ENCODE assay signal across 8 mouse cellular contexts in the genomic region with DNA sequence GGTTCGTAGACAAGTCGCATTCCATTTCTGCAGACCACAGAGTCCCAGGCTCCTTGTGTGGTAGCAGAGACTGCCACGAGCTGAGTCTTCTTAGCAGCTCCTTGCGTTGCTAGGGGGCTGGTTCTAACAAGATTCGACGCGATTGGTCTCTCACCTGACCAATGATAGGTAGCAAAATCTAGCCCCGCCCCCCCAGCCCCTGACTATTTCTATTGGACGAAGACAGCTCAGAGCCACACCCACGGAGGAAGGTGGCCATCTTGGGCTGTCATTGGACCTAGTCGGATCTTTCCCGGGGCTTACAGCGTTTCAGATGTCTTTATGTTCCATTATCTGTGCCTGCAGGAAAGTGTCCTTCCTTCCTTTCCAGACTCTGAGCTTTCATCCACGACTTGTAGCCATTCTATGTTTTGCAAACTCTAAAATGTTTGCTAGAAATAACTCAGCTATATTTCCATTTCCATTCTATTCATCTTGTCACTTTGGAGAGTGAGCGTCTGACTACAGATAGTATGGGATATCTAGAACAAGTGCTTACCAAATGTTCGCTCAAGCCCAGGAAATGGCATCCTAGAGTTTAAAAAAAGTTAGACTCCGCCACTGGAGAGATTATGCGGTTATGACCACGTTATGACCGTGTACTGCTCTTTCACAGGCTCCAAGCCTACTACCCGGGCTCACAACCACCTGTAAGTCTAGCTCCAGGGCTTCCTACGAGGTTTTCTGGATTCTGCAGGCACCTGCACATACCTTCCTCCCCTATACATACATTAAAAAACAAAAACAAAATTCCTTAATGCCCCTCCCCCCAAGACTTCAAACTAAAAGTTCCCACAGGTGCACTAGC. TPM values are rescaled to one million over a fixed set of nuclear protein-coding genes. Genes with fewer than 3 reads are reported as not detected.
DNase-seq lines count a peak whose midpoint lies in the region; ATAC-seq and TF ChIP-seq lines count a peak whose summit lies in the region.

No protein-coding gene starts in this region.

- peak; percentile 44 for DNase-seq in 416B (ENCODE audit: low read depth)
- DNase-seq in adrenal gland, postnatal 25 days: peak; percentile 33
- peak; percentile 81 for DNase-seq in heart, postnatal 0 days (ENCODE audit: low spot score)
- peak; percentile 33 for DNase-seq in large intestine, adult 2 months (ENCODE audit: low read depth, low spot score)
- peak; percentile 69 to 82 for DNase-seq in lung, adult 18-20 months
- DNase-seq in testis, postnatal 10 days (ENCODE audit: low spot score): peak; percentile 75

- peaks cover 14% of the 10 kb centered on the region for H3K36me3 ChIP-seq in embryonic facial prominence, embryonic 12.5 days
- H3K36me3 ChIP-seq in heart, postnatal 0 days (replicated peaks; ENCODE audit: control insufficient read depth, insufficient read depth, low read length): peaks cover 31% of the 10 kb centered on the region

- H3K27ac ChIP-seq in embryonic facial prominence, embryonic 12.5 days: peak overlapping the region; percentile 7; the same call in 1 of the 2 replicates
- H3K27ac ChIP-seq in heart, postnatal 0 days (ENCODE audit: low read depth): peak overlapping the region; percentile 46

- H3K4me2 ChIP-seq in embryonic facial prominence, embryonic 12.5 days (replicated peaks): peak overlapping the region; percentile 63
- peak overlapping the region; percentile 51 for H3K4me2 ChIP-seq in heart, postnatal 0 days (ENCODE audit: low read depth, low read length)

- H3K4me1 ChIP-seq in embryonic facial prominence, embryonic 12.5 days: peaks cover 5% of the 10 kb centered on the region; the same call in 1 of the 2 replicates
- peaks cover 19% of the 10 kb centered on the region for H3K4me1 ChIP-seq in heart, postnatal 0 days (ENCODE audit: control insufficient read depth, insufficient read depth)

- no peaks in the 10 kb centered on the region for H3K27me3 ChIP-seq in embryonic facial prominence, embryonic 12.5 days
- H3K27me3 ChIP-seq in heart, postnatal 0 days (ENCODE audit: control insufficient read depth, insufficient read depth, low read length): no peaks in the 10 kb centered on the region

- H3K4me3 ChIP-seq in embryonic facial prominence, embryonic 12.5 days: peak overlapping the region; percentile 37
- H3K4me3 ChIP-seq in heart, postnatal 0 days (ENCODE audit: low read depth, low read length): peak overlapping the region; percentile 26; the same call in 1 of the 2 replicates

- H3K9ac ChIP-seq in embryonic facial prominence, embryonic 12.5 days: peak overlapping the region; percentile 31
- no peak overlapping the region for H3K9ac ChIP-seq in heart, postnatal 0 days (replicated peaks; ENCODE audit: low read depth, low read length)

- TF ChIP-seq CTCF in heart, postnatal 0 days (IDR thresholded peaks at IDR 0.05; ENCODE audit: low read depth): no peak

- 24% methylated on average over 22 of the region's 22 CpGs for WGBS in embryonic facial prominence, embryonic 12.5 days
- 26% methylated on average over 22 of the region's 22 CpGs for WGBS in heart, postnatal 0 days
- WGBS in large intestine, adult 2 months: 32% methylated on average over 22 of the region's 22 CpGs

- ATAC-seq in embryonic facial prominence, embryonic 12.5 days (ENCODE audit: insufficient number of reproducible peaks, insufficient read depth, low FRiP score, low TSS enrichment): peak; percentile 96
- peak; percentile 92 for ATAC-seq in heart, postnatal 0 days (ENCODE audit: insufficient read depth, low read depth)
- ATAC-seq in neutrophil, adult 5-6 weeks (ENCODE audit: extremely low read depth, insufficient number of reproducible peaks, low FRiP score, poor library complexity, severe bottlenecking): peak; percentile 58

- H3K9me3 ChIP-seq in embryonic facial prominence, embryonic 12.5 days: no peaks in the 10 kb centered on the region
- H3K9me3 ChIP-seq in heart, postnatal 0 days (replicated peaks; ENCODE audit: control insufficient read depth, low read length): no peaks in the 10 kb centered on the region

- TF ChIP-seq EP300 in heart, postnatal 0 days (IDR thresholded peaks at IDR 0.05; ENCODE audit: low read depth): no peak

RNA-seq across cellular contexts. Expression of a gene that starts 8.8 kb away (rescaled TPM):
- 37.8 and 41.8 TPM in 2 replicates for total RNA-seq in adrenal gland, postnatal 25 days (2021)
- polyA plus RNA-seq in embryonic facial prominence, embryonic 12.5 days (2016; fragmentation: Nextera tagmentation; extraction: Ambion mirVana): 24.9 and 27.1 TPM in 2 replicates
- total RNA-seq in heart, postnatal 0 days (2014; rRNA removed; ENCODE audit: low replicate concordance): 22.8 and 24.9 TPM in 2 replicates
- 29.2 and 29.8 TPM in 2 replicates for polyA plus RNA-seq in heart, postnatal 0 days (2015; fragmentation: Nextera tagmentation; extraction: Ambion mirVana)
- 13.9 and 14.2 TPM in 2 replicates for polyA plus RNA-seq in large intestine, adult 2 months (2012; rRNA removed)
- 52.4 and 52.7 TPM in 2 replicates for total RNA-seq in neutrophil, adult 5-6 weeks (2017)

RNA-seq across cellular contexts. Expression of a gene that starts 45.4 kb away (rescaled TPM):
- 310 and 324 TPM in 2 replicates for total RNA-seq in adrenal gland, postnatal 25 days (2021)
- polyA plus RNA-seq in embryonic facial prominence, embryonic 12.5 days (2016; fragmentation: Nextera tagmentation; extraction: Ambion mirVana): 590 and 605 TPM in 2 replicates
- total RNA-seq in heart, postnatal 0 days (2014; rRNA removed; ENCODE audit: low replicate concordance): 75.1 and 76.4 TPM in 2 replicates
- 106 and 117 TPM in 2 replicates for polyA plus RNA-seq in heart, postnatal 0 days (2015; fragmentation: Nextera tagmentation; extraction: Ambion mirVana)
- 43.2 and 51.7 TPM in 2 replicates for polyA plus RNA-seq in large intestine, adult 2 months (2012; rRNA removed)
- 1,028 and 1,146 TPM in 2 replicates for total RNA-seq in neutrophil, adult 5-6 weeks (2017)

Comparison
In these comparisons a context has a peak if more than half of its experiments do, and no peak if none do; other contexts are left out.
1. Peak in every context shown above with its lines: DNase-seq, ATAC-seq, H3K4me3 ChIP-seq and H3K27ac ChIP-seq.